Mouse (Mus musculus): Measurements from ENCODE around the gene Cfdp1. TPM values are rescaled to one million over a fixed set of nuclear protein-coding genes. Genes with fewer than 3 reads are reported as not detected.
A peak's percentile ranks its signal among the peaks of the same experiment; 100 is the strongest.

Gene Cfdp1
- total RNA-seq, 2 experiments from 2014 or later, result 73.3 to 81.2 TPM

DNA sequence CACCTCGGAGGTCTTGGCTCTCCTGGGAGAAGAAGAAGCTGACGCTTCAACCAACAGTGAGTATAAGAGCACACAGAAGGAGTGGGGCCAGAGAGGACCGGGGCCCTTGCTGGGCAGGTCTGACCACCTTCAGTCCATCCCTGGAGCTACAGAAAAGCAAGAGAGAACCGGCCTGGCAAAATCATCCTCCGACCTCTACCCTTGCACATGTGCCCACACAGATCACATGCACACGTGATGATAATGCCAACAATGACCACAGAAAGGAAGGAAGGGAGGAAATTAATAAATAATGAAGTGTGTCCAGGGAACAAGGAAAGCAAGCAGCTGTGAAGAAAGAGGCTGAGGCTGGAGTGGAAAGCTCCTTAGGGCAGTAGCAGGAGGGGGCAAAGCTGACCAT lies 115.2 kb downstream of the Cfdp1 start:
- DNase-seq, result no peak

DNA sequence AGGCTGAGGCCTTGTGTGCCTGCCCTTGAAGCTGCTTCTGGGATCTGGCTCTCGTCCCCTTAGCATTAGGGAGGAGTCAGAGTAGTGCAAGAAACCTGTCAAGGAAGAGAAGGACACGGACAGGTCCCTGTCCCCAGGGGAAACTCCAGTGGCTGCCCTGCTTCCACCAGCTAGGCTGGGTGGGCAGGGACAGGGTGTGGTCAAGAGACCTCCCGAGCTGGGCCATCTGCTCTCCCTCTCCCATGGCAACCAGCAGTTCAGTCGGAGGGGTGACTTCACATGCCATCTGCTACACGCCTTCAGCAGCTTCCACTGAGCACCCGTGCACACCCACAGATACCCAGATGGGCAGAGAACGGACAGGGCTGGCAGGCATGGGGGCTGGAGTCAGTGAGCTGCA lies 117.8 kb downstream of the Cfdp1 start:
- peak; percentile 63 to 69 for DNase-seq

DNA sequence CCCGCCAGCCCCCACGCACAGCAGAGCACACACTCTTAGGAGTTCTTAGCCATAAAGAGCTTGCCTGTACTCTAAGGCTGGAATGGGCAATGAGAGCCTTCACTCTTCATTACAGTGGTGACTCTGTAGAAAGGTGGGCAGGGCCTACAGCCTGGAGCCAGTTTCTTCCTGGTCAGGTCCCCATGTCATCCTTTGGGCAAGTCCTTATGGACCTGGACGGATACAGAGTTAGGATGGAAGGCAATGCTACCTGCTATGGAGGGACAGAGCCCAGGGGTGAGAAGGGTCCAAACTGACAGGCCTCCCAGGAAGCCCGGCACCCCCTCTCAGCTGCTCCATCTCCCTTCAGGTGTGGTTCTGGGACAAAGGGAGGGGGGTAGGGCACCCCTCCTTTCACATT lies 118.3 kb downstream of the Cfdp1 start:
- DNase-seq, result peak in 1 of 2 experiments; percentile 3

DNA sequence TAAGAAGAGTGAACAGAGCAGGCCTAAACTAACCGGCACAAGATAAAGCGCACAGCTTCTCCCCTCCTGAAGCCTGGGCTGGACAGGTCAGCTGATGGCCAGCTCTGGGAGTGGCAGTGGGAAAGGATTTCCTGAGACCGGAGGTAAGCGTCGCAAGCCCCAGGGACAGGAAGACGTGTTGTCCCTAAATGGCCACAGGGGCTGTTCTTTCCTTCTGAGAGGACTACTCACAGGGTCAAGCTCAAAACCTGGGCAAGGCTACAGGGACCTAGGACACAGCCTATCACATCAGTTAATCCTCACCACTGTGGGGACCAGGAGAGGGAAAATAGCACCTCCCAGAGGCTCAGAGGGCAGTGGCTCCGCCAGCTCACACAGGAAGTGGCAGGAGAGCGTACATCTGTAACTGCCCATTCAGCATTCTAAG lies 118.7 kb downstream of the Cfdp1 start:
- no peak for DNase-seq

DNA sequence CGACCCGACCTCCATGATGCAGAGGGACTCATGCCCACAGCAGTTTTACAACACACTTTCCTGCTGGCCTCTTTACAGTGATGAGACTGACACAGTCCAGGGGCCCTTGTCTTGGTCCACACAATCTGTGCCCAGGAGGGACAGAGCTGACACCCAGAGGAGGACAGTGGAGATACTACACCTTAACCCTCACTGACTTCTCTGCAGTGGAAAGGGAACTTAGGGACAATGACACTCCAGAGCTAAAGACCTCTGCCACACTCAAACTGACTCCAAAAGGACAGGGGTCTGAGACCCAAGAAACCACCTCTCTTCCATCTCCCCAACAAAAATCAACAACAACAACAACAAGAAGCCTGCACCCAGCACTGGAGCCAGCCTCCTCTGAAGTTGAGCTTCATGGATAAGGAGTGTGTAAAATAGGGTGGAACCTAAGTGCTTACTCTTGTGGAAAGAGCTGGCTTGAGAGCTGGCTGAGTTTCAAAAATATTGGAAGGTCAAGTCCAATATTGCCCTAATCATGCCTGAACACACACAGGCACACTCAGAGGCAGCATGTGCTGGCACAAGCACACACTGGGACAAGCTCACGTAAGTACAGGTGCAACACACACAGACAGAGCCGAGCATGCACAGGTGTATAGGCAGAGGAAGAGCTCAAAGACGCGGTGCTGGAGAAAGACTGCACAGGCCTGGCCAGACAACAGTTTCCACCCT lies 119.7 kb downstream of the Cfdp1 start:
- no peak for DNase-seq

DNA sequence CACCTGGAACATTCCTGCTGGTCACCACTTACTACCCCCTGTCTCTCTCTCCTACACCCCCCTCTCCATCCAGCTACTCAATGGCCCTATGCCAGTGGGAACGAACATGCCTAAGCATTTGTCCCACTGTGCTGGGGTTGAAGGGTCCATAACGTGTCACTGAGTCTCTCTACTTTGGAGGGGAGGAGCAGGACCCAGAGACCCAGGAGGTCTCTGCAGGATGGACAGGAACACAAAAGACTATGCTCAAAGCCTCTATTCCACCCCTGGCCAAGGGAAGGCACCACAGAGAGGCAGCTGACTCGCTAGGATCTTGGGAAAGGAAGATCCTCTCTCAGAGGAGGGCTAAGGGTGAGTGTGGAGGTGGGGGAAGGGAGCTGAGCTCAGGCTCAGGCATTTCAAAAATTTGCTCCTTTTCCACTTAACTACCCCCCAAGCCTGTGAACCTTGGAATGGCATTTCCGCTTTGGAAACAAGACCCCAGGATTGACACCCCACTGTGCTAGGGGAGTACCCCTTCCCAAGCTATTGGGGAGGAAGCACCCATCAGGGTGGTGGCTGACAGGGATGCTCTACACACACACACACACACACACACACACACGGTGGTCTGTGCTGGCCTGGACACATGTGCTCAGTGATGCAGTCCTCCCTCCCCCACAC lies 120.4 kb downstream of the Cfdp1 start:
- no peak for DNase-seq

DNA sequence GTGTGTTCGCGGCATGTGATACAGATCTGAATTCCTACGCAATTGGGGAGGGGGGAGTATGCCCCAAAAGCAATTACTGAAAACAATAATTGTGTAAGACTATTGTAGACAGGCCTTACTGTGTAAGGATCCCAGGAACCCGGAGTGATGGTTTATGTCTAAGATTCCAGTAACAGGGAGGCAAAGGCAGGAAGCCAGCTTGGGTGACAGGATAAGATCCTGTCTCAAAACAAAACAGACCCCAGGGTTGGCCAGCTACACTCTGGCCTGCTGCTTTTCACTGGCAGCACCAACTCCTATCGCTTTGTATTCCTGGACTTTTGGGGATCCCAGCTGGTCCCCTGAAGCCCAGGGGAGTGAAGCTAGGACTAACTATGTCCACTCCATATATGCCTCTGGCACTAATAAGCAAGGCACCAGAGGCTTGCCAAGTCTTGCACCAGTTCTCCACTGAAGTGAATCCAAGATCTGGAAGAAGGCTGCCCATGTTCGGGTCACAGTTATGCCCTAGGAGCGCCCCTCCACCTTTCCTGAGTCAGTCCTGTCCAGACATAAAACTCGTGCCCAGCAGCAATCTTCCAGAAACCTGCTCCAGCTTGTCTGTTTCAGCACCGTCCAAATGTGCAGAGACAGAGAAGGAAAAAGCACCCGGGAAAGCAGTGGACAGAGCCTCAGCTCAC lies 121.5 kb downstream of the Cfdp1 start:
- DNase-seq, result no peak

DNA sequence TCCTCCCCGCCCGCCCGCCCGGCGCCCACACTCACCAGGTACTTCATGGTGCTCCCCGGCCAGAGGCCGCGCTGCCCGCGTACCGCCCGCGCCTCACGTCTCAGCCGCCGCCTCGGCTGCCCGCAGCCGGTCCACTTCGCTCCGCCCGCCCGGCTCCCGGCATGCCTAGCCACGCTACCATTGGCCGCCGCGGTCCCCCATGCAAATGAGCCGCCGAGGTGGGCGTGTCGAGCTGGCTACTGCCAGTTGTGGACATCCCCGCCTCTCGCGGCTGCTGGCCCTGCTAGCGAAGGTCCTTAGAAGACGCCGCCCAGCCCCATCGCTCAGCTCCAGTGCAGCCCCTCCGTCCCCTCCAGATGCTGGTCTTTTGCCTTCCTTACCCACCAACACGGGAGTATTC lies 122.1 kb downstream of the Cfdp1 start:
- DNase-seq, result peak; percentile 95

DNA sequence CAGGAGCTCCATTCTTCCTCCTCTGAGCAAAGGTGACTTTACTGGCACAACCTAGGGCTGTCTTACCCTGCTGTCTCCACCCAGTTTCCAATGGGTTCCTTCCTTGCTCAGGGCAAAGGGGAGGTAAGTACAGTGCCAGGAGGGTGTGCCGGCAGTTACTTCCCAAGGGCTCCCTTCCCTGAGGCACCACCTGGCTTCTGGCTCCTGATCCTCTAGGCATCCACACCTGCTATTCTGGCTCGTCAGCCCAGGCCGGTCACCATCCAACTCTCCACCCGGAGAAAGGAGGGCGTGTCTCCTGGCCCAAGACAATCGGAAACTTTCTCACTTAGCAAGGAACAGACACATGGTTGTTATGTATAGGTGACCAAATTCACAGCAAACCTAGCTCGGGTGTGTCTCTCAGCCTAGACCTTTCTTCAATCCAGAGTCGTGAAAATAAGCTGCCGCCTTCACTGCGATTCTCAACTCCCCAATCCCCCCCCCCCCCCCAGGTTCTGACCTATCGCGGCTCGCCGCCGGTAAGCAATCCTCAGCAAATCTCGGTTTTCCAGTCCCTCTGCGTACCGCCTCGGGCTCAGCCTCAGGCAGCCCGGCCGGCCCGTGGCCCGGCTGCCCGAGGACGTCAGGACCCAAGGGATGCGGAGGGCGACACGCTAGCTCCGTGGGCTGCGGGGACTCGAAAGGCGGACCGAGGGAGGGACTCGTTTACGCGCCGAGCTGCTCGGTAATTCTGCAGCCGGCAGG lies 122.7 kb downstream of the Cfdp1 start:
- DNase-seq, result no peak

DNA sequence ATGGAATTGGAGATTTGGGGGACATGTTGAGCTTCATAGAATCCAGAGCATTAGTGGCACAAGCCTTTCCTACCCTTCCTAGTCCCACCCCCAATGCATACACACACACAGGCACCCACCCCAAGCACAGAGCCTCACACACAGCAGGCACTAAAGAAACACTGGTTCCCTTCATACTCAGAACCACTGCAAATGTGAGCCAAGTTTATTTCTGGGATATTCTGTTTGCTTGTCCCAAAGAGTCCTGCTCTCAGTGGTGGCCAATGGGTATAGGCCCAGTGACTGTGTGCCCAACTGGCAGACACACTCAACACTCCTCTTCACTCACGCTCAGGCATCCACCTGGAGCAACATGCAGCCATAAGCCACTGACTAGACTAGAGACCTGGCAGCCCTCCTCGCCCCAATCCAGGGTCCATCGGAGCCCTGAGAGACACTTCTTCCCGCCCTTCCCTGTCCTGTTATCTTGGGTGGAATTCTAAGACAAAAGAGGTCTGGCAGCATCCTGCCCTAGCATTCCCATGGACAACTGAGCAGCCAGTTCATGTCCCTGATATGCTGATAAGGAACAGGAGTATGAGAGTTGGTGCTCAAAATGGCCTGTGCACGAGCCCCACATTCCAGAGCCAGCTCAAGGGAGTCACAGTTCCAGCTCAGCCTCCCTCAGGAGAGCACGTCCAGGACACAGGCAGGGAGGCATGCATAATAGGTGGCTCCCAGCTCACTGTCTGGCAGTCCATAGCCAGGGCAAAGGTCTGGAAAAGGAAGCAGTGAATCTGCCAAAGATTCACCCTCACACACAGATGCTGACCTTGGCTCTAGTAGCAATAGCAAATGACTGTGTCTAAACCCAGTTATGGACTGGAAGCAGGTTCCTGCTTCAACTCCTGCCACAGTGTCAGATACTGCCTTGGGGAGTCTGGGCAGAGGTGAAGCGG lies 124.6 kb downstream of the Cfdp1 start:
- no peak for DNase-seq

DNA sequence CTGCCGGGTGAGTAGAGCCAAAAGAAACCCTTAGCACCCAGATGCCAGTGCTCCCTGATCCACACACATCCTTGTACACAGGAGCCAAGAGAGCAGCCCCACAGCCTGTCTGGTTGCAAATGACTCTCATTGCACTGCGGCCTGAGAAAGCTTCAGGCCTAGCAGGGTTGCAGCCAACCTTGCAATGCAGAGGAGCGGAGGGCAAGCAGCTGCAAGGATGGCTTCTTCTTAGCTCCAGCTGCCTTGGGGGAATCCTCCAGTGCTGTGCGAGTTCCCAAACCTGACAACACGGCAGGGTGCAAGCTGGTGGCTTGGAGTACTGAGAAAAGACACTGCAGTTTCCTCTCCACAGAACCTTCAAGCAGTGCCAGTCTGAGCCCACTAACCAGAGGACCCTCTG lies 125.6 kb downstream of the Cfdp1 start:
- DNase-seq, result no peak

DNA sequence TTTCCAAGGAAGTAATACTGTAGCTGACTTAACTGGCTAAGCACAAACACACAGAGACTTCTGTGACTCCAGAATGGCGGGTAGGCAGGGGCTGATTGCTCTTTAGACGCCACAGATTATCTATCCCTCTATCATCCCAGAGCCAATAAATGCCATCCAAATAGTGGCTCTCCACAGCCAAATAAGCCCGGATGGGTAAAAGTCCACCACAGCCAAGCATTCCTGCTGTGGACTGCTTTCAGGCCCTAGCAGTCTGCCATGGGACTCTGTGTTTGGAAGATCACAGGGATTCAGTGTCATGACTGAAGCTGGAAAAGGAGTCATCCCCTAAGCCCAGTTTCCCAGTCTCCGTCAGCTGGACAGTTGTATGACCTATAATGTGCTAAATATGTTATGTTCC lies 126.5 kb downstream of the Cfdp1 start:
- no peak for DNase-seq

DNA sequence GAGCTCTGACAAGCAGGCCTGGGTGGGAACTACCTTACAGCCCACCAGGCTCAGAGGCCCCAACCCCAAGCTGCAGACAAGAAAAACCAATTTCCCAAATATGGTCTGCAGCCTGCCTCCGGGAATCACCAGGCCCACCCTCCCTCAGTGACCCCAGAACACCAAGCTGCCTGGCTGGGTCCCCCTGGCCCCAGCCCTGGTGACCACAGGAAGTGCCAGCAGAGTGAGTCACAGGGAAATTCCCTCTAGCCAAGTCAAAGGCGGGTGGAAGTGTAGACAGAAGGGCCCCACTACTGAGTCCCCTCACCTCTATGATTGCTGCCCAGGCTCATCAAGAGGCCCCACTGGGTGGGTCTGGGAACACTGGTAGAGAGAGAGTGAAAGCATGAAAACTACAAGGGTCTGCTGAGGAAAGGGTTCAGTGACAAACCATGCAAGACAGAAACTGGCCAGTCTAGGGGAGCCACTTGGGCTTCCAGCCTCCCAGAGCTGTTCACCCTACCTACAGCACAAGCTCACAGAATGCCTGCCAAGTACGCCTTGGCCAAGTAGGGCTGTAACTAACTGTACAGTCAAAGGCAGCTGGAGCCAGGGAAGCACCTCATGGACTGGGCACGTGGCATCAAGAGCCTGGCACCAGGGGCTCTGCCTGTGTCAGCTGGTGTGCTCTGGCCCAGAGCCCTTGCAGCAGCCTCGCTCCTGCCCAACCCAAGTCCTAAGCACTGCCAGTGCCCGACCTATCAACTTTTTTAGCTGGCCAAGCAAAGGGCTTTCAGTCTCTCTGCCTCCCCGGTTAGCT lies 127.8 kb downstream of the Cfdp1 start:
- peak; percentile 69 to 79 for DNase-seq

DNA sequence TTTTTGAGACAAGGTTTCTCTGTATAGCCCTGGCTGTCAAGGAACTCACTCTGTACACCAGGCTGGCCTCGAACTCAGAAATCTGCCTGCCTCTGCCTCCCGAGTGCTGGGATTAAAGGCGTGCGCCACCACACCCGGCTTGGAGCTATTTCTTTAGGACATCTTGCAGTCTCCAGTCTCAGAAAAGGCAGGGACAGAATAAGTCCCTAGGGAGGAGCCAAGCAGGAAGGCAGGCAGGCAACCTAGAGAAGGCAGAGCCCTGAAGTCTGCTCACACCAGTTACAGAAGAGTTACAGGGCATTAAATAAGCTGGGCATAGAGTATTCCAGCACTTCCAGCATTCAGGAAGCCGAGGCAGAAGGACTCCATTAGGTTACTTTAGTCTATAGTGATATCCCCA lies 128.8 kb downstream of the Cfdp1 start:
- no peak for DNase-seq

DNA sequence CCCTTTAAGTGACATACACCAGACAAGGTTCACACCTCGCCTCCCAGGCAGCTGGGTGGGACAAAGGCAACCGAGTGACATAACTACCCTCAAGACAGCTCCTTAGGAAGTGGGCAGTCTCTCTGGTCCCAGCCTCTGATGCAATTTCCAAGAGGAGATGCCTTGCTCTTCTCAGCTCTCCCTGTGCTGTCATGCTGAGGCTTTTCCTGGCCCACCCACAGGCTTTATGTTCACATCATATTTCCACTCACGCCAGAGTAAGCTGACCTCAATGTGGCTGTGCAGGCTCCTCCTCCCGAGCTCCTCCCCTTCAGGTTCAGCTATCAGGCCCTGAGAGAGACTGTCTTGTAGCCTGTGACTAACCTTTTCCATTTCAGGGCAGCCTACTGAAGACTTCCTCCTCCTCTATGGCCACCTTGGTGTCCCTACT lies 134.0 kb downstream of the Cfdp1 start:
- DNase-seq, result no peak

DNA sequence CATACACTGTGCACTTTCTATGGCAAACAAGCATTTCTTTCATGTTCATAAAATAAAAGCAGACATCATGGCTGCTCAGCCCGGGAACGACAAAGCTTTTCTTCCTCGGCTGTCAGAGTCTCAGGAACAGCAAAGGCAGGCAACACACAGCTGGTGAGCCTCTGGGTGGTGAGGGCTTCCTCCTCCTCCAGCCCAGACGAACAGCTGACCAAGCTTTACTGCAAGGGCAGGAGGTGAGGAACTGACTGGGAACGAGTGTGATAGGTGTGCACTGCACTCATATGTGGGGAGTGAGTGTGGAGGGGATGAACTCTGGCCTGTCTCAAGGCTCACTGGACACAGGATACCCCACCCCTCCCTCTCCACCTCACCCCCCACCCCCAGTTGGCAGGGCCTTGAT lies 135.2 kb downstream of the Cfdp1 start:
- no peak for DNase-seq

Measured in layer of hippocampus, postnatal 36 days (tissue).